Mouse (Mus musculus): ENCODE data around the gene G2e3. TPM values are rescaled to one million over a fixed set of nuclear protein-coding genes. Genes with fewer than 3 reads are reported as not detected.
A peak's percentile ranks its signal among the peaks of the same experiment; 100 is the strongest.

Gene G2e3
- 14.5 and 18.5 TPM in 2 replicates for total RNA-seq (2017)

DNA sequence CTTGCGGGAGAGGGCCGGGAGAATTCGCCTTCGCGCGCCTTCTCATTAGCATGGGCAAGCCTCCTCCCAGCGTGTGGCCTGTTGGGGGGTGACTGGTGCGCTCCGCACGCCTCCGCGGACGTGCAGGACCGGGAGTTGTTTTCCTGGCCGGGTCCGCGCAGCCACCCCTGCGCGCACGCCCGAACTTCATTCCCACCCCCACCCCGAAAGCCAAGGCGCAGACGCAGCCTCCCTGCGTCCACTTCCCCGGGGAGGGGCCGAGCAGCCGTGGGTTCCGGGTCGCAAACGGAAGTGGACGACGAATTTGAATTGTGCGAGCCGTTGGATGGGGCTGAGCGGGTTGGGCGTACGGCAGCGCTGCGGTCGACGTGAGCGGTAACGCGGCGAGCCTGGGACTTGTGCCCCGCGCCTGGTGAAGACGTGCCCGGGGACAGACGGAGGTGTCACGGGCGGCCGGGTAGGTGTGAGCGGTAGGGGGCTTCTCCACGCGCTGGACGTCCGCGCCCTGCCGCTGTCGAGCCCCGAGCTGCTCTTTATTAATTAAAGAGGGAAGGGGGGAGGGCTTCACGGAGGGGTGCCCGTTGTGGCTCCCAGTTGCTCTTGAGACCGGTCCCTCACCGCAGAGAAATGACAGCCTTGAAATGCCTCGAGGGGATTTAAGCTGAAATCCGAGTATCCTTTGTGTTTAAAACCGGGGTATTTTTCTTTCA is at the start of gene G2e3:
TSS of gene G2e3 (plus strand) at position 74 of the 710 bp plus-strand sequence.
- peak; percentile 98 for ATAC-seq (ENCODE audit: extremely low read depth, insufficient number of reproducible peaks, low FRiP score, poor library complexity, severe bottlenecking)

DNA sequence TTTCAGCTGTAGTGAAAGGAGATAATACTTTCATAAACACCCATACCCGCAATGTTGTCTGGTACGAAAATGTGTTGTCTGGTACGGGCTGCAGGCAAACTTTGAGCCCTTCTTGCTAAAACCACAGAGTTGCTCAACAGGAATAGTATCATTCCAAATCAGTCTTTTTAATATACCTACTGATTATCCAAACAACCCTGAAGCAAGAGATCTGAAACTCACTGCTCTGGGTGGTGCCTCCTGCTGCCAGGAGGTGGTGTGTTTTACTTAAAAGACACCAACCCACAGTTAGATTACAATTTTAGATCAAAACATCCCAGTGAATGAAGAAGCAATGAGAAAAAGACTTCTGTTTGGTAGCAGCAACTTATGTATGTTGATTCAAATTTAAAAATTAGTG is 24.3 kb upstream of the G2e3 start:
- no peak for ATAC-seq (ENCODE audit: extremely low read depth, insufficient number of reproducible peaks, low FRiP score, poor library complexity, severe bottlenecking)

DNA sequence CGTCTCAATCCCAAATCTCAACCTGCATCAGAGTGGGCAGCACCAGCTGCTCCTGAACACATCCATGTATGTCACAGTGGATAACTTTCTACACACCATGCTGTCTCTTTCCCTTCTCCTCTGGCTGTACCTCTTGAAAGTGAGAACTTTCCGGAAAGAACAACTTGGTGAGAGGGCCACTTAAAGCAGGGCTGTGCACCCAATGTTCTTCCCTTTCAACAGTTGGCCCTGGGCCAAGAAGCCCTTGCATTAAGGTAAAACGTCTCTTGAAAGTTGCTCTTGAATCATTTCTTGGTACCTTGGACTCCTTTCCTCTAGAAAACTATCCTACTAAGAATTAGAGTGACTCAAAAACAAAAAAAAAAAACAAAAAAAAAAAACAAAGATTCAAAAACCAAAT is 21.0 kb upstream of the G2e3 start:
- no peak for ATAC-seq (ENCODE audit: extremely low read depth, insufficient number of reproducible peaks, low FRiP score, poor library complexity, severe bottlenecking)

DNA sequence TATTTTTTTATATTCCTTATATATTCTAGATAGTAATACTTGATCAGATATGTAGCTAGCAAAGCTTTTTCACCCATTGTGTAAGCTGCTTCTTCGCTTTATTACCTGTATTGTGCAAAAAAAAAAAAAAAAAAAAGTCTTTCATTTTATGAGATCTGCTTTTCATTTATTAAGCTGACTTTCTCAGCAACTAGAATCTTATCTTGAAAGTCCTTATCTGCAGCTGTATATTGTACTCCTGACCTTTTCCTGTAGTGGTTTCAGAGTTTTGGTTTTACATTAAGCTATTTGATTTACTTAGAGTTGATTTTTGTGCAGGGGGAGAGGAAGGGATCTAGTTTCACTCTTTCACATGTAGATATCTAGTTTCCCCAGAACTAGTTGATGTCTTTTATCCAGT is 10.8 kb upstream of the G2e3 start:
- ATAC-seq (ENCODE audit: extremely low read depth, insufficient number of reproducible peaks, low FRiP score, poor library complexity, severe bottlenecking) = no peak

DNA sequence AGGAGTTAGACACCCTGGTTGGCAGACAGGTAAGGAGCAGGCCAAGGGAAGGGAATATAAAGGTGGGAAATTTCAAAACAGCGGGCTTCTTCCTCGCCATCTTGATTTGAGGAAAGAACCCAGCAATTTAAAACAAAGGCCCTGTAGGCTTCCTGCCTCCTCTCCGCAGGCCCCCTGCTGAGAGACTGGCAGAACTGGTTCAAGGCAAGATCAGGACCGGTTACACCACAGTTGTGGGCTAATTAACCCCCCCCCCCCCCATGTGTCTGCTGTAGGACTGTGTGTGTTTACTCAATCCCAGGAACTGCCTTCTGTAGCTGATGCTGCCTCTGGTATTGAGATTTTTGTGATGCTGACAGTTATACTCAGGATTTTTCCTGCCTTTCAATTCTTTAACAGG is 1.7 kb upstream of the G2e3 start:
- ATAC-seq (ENCODE audit: extremely low read depth, insufficient number of reproducible peaks, low FRiP score, poor library complexity, severe bottlenecking) = no peak

DNA sequence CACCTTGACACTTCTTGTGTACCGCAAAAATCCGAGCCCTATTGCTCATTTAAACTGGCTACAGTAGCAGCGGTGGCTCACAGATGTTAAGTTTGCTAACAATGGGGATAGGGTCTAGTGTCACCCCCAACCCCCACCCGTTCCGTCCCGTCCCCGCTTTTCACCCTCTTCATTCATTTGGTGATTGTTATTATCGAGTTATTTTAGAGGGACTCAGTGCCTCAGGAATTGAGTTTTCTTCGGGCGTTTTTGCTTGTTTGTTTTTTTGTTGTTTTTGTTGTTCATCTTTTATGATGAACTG is 787 bp downstream of the G2e3 start:
- ATAC-seq (ENCODE audit: extremely low read depth, insufficient number of reproducible peaks, low FRiP score, poor library complexity, severe bottlenecking) = no peak

DNA sequence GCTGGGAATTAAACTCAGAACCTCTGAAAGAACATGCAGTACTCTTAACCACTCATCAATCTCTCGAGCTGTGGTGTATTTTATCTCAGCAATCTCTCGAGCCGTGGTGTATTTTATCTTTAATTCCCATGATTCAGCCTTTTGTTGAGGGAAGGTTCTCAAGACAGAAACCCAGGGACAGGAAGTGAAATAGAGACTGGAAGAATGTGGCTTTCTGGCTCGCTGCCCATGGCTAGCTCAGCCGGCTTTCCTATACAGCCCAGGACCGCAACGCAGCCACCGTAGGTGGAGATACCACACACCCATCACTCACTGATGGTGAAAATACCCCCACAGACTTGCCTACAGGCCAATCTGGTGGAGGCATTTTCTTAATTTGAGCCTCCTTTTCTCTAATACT is 7.4 kb downstream of the G2e3 start:
- no peak for ATAC-seq (ENCODE audit: extremely low read depth, insufficient number of reproducible peaks, low FRiP score, poor library complexity, severe bottlenecking)

DNA sequence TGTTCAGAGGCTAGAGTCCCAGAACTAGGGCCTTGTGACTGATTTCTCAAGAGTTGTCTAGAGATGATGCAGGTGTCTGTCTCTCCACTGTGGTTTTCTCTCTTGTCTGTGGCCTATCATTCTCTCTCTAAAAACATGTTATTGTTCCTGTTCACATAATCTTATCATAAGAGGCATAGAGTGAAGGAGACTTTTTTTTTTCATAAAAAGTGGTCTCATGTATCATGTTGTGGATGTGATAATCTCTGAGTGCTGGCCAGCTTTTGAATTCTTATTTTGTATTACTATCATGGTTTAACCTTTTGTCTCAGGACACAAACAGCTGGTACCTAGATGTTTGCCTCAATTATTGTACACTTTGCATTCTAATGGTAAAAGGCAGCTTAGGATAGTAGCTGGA is 13.4 kb downstream of the G2e3 start:
- no peak for ATAC-seq (ENCODE audit: extremely low read depth, insufficient number of reproducible peaks, low FRiP score, poor library complexity, severe bottlenecking)

DNA sequence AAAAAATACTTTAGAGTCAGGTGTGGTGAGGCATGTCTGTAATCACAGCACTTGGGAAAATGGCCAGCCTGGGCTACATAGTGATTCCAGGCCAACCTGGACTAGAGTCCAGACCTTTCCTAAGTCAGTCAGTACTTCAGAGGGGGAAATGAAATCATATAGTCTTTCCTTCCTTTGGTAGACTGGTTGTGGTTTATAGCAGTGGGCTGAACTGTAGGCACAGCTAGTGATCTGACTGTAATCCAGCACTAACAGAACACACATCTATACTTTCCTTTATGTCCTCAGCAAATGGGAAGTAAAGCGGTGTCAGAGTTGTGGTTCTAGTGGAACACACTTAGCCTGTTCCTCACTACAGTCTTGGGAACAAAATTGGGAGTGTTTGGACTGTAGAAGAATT is 15.0 kb downstream of the G2e3 start:
- no peak for ATAC-seq (ENCODE audit: extremely low read depth, insufficient number of reproducible peaks, low FRiP score, poor library complexity, severe bottlenecking)

DNA sequence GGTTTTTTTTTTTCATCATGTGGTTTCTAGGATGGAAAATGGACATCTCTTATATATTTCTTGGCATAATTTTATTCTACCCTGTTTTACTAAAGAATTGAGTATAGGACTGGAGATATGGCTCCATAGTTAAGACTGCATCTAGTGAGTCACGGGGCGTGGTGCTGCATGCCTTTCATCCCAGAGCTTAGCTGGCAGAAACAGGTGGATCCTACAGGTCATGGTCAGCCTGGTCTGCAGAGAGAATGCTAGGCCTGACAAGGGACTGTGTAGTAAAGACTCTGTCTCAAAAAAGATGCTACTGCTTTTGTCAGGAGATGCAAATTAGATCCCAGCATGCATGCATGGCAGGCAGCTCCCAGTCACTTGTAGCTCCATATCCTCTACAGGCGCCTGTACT is 20.6 kb downstream of the G2e3 start:
- no peak for ATAC-seq (ENCODE audit: extremely low read depth, insufficient number of reproducible peaks, low FRiP score, poor library complexity, severe bottlenecking)

DNA sequence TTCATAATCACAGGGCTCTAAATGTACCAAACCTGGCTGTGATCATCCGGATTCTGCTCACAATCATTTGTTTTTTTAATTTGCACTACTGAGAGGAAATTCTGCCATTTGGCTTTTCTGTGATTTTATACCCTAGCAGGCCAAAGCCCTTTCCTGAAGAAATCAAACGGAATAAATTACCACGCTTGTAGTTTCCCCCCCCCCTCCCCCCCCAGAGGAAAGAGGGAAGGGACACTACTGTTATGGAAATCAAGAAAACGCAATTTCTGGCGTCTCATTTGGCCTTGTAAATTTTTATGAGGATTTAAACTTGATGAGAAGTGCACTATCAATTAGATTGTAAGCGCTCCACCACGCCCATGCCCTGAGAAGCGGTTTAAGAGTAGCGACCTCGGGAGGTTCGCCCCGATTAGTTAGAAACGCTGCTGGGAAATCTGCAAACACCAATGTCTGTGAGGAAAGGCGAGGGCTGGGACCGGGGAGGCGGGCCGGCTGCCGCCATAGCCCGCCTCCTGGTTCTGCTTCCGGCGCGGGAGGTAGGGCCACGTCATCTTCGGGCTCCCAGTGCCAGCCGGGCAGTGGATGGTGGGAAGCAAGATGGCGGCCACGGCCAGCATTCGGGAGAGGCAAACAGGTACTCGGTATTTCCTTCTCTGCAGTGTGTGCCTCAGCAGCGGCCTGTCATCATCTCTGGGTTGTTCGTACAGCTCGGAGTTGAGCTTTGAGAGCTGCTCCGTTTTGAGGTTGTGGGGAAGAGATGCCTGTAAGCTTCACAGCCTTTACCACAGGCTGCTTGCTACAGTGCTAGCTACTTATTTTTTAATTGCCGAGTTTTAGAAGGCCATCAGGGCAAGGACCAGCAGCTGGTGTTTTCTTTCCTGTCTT is 29.4 kb downstream of the G2e3 start, which contains the start of gene Scfd1:
TSS of gene Scfd1 (plus strand) at position 508 of the 885 bp plus-strand sequence.
- ATAC-seq (ENCODE audit: extremely low read depth, insufficient number of reproducible peaks, low FRiP score, poor library complexity, severe bottlenecking) = peak; percentile 99

DNA sequence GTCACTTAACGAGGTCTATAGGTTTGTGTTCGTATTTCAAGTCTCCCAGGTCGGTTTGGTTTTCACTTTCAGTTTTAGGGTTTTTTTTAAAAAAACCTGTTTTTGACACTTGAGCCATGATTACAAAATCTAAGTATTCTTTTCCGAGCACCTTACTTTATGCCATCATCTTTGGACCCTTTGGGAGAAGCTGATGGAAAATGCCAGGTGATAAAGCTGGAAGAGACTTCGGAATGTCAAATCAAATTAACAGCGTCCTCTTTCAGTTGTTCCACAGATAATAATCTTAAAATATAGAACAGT is 30.0 kb downstream of the G2e3 start:
- ATAC-seq (ENCODE audit: extremely low read depth, insufficient number of reproducible peaks, low FRiP score, poor library complexity, severe bottlenecking) = no peak

DNA sequence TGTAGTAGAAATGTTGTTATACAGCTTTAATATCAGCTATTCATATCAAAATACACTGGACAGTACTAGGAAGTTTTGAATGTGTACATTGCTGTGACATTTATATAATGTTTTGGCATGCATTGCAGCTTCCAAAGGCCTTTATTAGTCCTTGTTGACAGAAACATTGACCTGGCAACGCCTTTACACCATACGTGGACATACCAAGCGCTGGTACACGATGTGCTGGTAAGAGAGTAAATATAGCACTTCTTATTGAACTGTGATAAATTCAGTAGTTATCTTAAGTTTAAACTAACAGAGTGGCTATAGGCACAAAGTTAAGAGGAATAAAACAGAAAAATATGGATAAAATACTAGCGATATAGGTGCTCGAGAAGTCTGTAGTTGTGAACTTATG is 52.0 kb downstream of the G2e3 start:
- no peak for ATAC-seq (ENCODE audit: extremely low read depth, insufficient number of reproducible peaks, low FRiP score, poor library complexity, severe bottlenecking)

DNA sequence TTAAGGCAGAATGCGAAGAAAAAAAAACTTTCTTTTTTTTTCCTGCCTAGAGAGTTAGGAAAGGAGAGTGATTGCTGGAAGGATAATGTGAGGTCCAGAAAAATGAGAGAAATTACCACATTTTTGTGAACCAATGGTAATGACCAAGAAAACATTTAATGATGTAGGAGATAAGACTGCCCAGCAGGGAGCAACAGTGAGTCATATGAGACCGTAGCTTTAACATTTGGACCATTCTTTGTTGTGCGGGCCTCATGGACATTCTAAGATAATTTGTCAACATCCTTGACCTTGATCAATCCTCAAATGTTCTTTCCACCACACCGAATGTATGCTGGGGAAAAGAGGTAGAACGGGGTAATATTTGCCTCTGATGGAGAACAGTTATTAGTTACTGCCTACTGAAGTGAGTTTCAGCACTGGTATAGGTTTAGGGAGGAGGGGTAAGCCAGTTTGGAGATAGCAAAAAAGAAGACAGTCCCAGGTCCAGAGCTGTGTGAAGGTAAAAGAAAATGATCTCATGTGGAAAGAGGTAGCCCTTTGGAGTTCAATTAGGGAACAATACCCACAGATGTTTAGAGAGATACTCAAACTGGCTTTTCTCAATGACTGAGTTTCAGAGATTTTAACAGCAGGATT is 54.3 kb downstream of the G2e3 start:
- ATAC-seq (ENCODE audit: extremely low read depth, insufficient number of reproducible peaks, low FRiP score, poor library complexity, severe bottlenecking) = no peak

DNA sequence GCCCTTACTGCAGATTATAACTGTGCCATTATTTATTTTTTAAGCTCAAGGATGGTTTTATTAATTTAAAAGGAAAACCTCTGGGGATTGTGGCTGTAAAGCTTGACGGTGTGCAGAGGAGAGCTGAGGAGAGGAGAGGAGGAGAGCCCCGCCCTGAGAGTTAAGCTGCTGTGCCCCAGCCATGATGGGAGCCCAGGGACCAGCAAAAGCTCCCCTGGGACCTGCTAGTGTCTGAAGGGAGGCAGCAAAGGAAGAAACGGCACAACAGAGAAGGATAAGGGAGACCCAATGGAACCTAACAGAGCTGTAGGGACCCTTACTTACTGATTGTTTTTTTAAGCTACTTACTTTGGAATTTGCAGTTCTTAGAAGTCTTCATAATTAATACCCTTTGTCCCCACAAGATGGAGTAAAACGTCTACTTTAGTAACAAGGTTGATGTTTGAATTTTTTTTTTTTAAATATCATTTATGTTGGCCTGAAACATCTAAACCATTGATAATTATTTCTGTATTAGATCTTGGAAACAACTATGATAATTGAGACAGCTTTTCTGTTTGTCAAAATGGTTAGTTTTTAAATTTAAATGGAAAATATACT is 56.2 kb downstream of the G2e3 start:
- ATAC-seq (ENCODE audit: extremely low read depth, insufficient number of reproducible peaks, low FRiP score, poor library complexity, severe bottlenecking) = no peak

DNA sequence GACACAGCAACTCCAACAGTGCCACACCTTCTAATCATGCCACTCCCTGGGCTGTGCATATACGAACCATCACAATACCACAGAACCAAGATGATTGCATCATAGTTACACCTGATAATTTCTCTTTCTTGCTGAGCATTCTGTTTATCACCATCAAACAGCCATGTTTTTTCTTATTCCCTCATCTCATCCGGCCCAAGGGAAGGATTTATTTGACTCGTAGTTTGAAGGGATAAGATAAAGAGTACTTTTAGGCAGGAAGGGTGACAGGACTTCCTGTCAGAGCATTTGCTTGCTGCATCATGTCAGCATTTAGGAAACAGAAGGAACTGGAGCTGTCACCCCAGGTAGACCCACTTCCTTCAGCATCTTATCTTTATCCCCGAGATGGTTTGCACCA is 63.5 kb downstream of the G2e3 start:
- ATAC-seq (ENCODE audit: extremely low read depth, insufficient number of reproducible peaks, low FRiP score, poor library complexity, severe bottlenecking) = no peak

All from neutrophil, adult 5-6 weeks (primary cell).